ENCODE assay signal across 29 mouse cellular contexts in the genomic region with DNA sequence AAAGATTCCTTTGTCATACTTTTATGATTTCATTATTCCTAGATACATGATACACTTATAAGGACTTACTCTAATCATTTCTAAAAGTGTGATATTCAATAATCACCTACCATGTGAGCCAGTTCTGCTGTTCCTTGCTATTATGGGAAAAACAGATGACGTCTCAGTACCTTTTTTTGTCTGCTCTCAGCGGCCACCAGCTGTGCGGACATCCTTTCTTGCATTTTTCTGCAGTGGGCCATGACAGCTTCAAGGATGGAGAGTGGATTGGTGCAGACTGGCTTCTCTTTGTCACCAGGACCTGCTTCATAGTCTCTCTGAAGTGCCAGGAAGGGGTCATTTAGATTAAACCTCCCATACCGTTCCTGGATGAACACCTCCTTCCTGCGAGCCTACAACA.
DNase-seq lines count a peak whose midpoint lies in the region; ATAC-seq and TF ChIP-seq lines count a peak whose summit lies in the region.
"Had no signal": no experiment of that assay in that cellular context is flagged by ENCODE, and none has a peak within 500 bp of the region (broad histone marks: within the 10 kb centered on the region; RNA-seq: fewer than 3 reads in every experiment).

No protein-coding gene starts in this region.

- no peaks in the 10 kb centered on the region for H3K9me3 ChIP-seq in forebrain, embryonic 14.5 days (replicated peaks; ENCODE audit: control insufficient read depth, low read length)
- H3K9me3 ChIP-seq in forebrain, embryonic 10.5 days = no peaks in the 10 kb centered on the region
- no peaks in the 10 kb centered on the region for H3K9me3 ChIP-seq in midbrain, embryonic 16.5 days (replicated peaks; ENCODE audit: control insufficient read depth, low read length, poor library complexity, severe bottlenecking)
- H3K9me3 ChIP-seq in midbrain, postnatal 0 days (ENCODE audit: low read length) = no peaks in the 10 kb centered on the region
- H3K9me3 ChIP-seq: embryonic facial prominence, embryonic 10.5 days; embryonic facial prominence, embryonic 15.5 days; G1E; heart, embryonic 12.5 days; hindbrain, embryonic 13.5 days had no signal

- ATAC-seq in forebrain, embryonic 14.5 days = no peak
- no peak for ATAC-seq in midbrain, embryonic 16.5 days
- no peak for ATAC-seq in midbrain, postnatal 0 days (ENCODE audit: low FRiP score)
- ATAC-seq: inflammation-experienced regulatory T-cells, adult 6 months had no signal

- no peak for TF ChIP-seq CTCF in midbrain, postnatal 0 days (IDR thresholded peaks at IDR 0.05)

- no peaks in the 10 kb centered on the region for H3K36me3 ChIP-seq in forebrain, embryonic 14.5 days (ENCODE audit: control insufficient read depth, insufficient read depth, low read length)
- H3K36me3 ChIP-seq in forebrain, embryonic 10.5 days (replicated peaks) = no peaks in the 10 kb centered on the region
- no peaks in the 10 kb centered on the region for H3K36me3 ChIP-seq in midbrain, embryonic 16.5 days (ENCODE audit: control insufficient read depth, insufficient read depth, low read length)
- no peaks in the 10 kb centered on the region for H3K36me3 ChIP-seq in midbrain, postnatal 0 days (ENCODE audit: insufficient read depth, low read length)
- H3K36me3 ChIP-seq: embryonic facial prominence, embryonic 10.5 days; embryonic facial prominence, embryonic 15.5 days; G1E; heart, embryonic 12.5 days; hindbrain, embryonic 13.5 days had no signal

- no peak overlapping the region for H3K4me2 ChIP-seq in forebrain, embryonic 14.5 days (ENCODE audit: low read length)
- no peak overlapping the region for H3K4me2 ChIP-seq in midbrain, embryonic 16.5 days (ENCODE audit: low read length)
- no peak overlapping the region for H3K4me2 ChIP-seq in midbrain, postnatal 0 days (ENCODE audit: low read depth, low read length, poor library complexity, severe bottlenecking)
- H3K4me2 ChIP-seq: embryonic facial prominence, embryonic 15.5 days; heart, embryonic 12.5 days; hindbrain, embryonic 13.5 days had no signal

- peak overlapping the region; percentile 83; the same call in 1 of the 2 replicates for H3K27ac ChIP-seq in forebrain, embryonic 14.5 days (ENCODE audit: low read depth, low read length)
- no peak overlapping the region for H3K27ac ChIP-seq in forebrain, embryonic 10.5 days
- 0 out of 2 replicates have a peak overlapping the region, but pooled peaks have one; percentile 34 for H3K27ac ChIP-seq in midbrain, embryonic 16.5 days (ENCODE audit: low read length)
- H3K27ac ChIP-seq in midbrain, postnatal 0 days (ENCODE audit: low read depth, low read length) = no peak overlapping the region
- H3K27ac ChIP-seq: embryonic facial prominence, embryonic 10.5 days; embryonic facial prominence, embryonic 15.5 days; heart, adult 2 months; liver, embryonic 14.5 days; macrophage had no signal

- H3K4me3 ChIP-seq in forebrain, embryonic 14.5 days (ENCODE audit: low read depth, low read length) = no peak overlapping the region
- H3K4me3 ChIP-seq in forebrain, embryonic 10.5 days = no peak overlapping the region
- no peak overlapping the region for H3K4me3 ChIP-seq in midbrain, embryonic 16.5 days (ENCODE audit: low read depth, low read length)
- no peak overlapping the region for H3K4me3 ChIP-seq in midbrain, postnatal 0 days (ENCODE audit: low read depth, low read length)
- H3K4me3 ChIP-seq: embryonic facial prominence, embryonic 10.5 days; embryonic facial prominence, embryonic 15.5 days; heart, adult 2 months; heart, embryonic 12.5 days; hindbrain, embryonic 13.5 days had no signal

- H3K9ac ChIP-seq in forebrain, embryonic 14.5 days (ENCODE audit: low read length) = no peak overlapping the region
- no peak overlapping the region for H3K9ac ChIP-seq in midbrain, embryonic 16.5 days (ENCODE audit: low read depth, low read length)
- no peak overlapping the region for H3K9ac ChIP-seq in midbrain, postnatal 0 days (replicated peaks; ENCODE audit: low read length, poor library complexity, severe bottlenecking)
- H3K9ac ChIP-seq: embryonic facial prominence, embryonic 15.5 days; heart, embryonic 12.5 days; hindbrain, embryonic 13.5 days; liver, embryonic 14.5 days had no signal

- no peaks in the 10 kb centered on the region for H3K27me3 ChIP-seq in forebrain, embryonic 14.5 days (replicated peaks; ENCODE audit: control insufficient read depth, insufficient read depth, low read length)
- H3K27me3 ChIP-seq in forebrain, embryonic 10.5 days (ENCODE audit: poor library complexity, severe bottlenecking) = no peaks in the 10 kb centered on the region
- no peaks in the 10 kb centered on the region for H3K27me3 ChIP-seq in midbrain, embryonic 16.5 days (ENCODE audit: control insufficient read depth, insufficient read depth, low read depth, low read length)
- no peaks in the 10 kb centered on the region for H3K27me3 ChIP-seq in midbrain, postnatal 0 days (ENCODE audit: insufficient read depth, low read length)
- H3K27me3 ChIP-seq: embryonic facial prominence, embryonic 15.5 days; heart, embryonic 12.5 days; hindbrain, embryonic 13.5 days had no signal

- 68% methylated on average over 5 of the region's 5 CpGs for WGBS in forebrain, embryonic 14.5 days
- 78% methylated on average over 5 of the region's 5 CpGs for WGBS in forebrain, embryonic 10.5 days
- WGBS in midbrain, embryonic 16.5 days = 67% methylated on average over 5 of the region's 5 CpGs
- WGBS in midbrain, postnatal 0 days = 59% methylated on average over 5 of the region's 5 CpGs

- peaks cover 4% of the 10 kb centered on the region for H3K4me1 ChIP-seq in forebrain, embryonic 14.5 days (ENCODE audit: control insufficient read depth, insufficient read depth, low read length)
- peaks cover 19% of the 10 kb centered on the region for H3K4me1 ChIP-seq in forebrain, embryonic 10.5 days
- 0 out of 2 replicates have a peak, but pooled peaks cover 4% of the 10 kb centered on the region for H3K4me1 ChIP-seq in midbrain, embryonic 16.5 days (ENCODE audit: control insufficient read depth, insufficient read depth, low read length)
- H3K4me1 ChIP-seq in midbrain, postnatal 0 days (ENCODE audit: insufficient read depth, low read length) = no peaks in the 10 kb centered on the region
- H3K4me1 ChIP-seq: embryonic facial prominence, embryonic 15.5 days had no signal

- DNase-seq in forebrain, embryonic 14.5 days (ENCODE audit: low spot score) = no peak
- no peak for DNase-seq in forebrain, embryonic 10.5 days (ENCODE audit: extremely low spot score, low spot score)
- peak; percentile 14 for DNase-seq in layer of hippocampus, adult 11-12 months (ENCODE audit: low spot score)
- no peak for DNase-seq in layer of hippocampus, postnatal 25 days (ENCODE audit: extremely low spot score in 1 of 2, low spot score in 1 of 2)
- DNase-seq in midbrain, postnatal 0 days (ENCODE audit: low spot score) = no peak
- DNase-seq in retina, postnatal 1 day = no peak
- DNase-seq in urinary bladder, postnatal 14 days (ENCODE audit: low spot score) = no peak
- DNase-seq: adrenal gland, adult 8-10 months; cerebellum, adult 8-10 months; cerebellum, postnatal 25 days; heart, adult 2 months; heart, postnatal 4 days; kidney, adult 11 months; kidney, postnatal 14 days; layer of hippocampus, postnatal 36 days; liver; lung, adult 2 months; lung, postnatal 10 days; spleen, adult 18-20 months; thymus, postnatal 14 days had no signal

Comparison
In these comparisons a context has a peak if more than half of its experiments do, and no peak if none do; other contexts are left out.
1. H3K27ac ChIP-seq: peak in forebrain, embryonic 14.5 days (single experiment) and midbrain, embryonic 16.5 days (single experiment); none in forebrain, embryonic 10.5 days (single experiment) and midbrain, postnatal 0 days (single experiment).